Mouse (Mus musculus) heart, adult 8-10 months (tissue): ENCODE measurements around the gene Fam228a. TPM values are rescaled to one million over a fixed set of nuclear protein-coding genes. Genes with fewer than 3 reads are reported as not detected.
"Not testable (repeated sequence)": the region's sequence is repeated elsewhere in the genome, so short reads cannot be mapped to it uniquely, and the experiment has no call there.

Experiments
- DNase-seq: peaks from one replicate; pipeline ENCODE4 v3.0.0; 2022; ENCODE audit warnings: low spot score
- total RNA-seq, 4 experiments: library from RNA; stranded (reverse); gene quantifications; 2 replicates each; pipeline ENCODE4 v1.2.4; 2022

Fam228a gene
- total RNA-seq, 4 experiments from 2014 or later, result 0.11 to 0.50 (median 0.19) TPM

DNA sequence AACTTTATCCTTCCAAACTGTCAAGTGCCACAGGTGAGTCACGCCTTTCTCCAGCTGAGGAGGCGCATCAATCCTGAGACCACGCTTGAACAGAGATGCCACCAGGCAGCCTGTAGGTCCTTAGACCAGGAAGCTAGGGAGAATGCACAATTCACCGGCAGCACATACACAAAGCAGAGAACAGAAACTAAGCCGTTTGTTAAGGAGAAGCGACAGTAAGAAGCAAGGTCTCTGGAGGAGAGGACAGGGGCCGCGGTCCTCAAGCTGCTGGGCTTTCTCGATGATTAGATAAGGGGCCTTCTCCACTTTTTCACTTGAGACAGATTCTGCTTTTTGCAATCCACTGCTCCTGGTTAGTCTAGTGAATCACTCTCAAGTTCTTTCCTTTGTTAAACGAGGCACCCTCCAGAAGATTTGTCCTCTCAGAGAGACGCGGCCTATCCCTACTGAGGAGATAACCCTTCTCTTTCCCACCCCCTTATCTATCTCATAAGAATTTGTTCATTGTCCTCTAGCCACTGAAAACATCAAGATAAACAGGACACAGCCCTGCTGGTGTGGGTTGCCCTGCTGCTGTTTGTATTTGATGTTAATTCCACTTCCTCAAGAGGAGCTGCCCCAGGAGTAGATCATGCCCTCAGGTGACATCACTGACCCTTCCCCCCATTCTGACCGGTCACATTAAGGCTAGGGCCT is 19.0 kb downstream of the Fam228a start:
- no peak for DNase-seq

DNA sequence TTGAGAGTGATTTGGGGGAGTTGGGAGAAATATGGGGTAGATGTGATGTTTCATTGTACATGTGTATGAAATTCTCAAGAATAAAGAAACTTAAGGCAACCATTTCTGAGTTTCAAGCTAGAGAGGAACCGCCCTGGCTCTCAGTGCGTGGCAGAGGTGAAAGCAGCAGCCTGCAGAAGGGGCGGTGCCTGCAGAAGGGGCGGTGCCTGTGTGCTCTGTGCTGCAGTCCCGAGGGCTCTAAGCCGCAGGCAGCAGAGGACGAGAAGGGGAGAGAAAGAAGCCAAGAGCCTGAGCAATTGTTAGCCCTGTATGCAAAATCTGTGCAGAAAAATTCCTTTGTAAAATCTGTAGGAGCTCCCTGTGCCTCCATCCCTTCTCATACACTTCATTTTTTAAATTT is 20.8 kb downstream of the Fam228a start:
- DNase-seq, result no peak

DNA sequence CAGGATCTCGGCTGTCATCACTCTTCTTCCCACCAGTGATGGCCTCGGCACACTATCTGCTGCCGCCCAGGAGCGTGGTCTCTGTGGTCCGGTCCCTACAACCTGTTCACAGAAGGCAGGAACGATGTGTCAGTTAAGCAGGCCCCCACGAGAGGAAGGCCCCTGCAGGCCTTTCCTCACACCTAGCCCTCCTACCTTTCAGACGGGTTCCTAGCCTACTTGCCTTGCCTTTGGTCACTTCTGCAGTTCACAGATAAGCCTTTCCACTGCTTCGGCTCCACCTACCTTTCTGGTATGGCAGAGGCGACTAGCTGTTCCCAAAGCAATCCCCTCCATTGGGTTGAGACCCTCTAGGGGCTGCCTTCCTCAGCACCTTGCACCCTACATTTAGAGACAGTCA is 22.6 kb downstream of the Fam228a start:
- DNase-seq, result no peak

DNA sequence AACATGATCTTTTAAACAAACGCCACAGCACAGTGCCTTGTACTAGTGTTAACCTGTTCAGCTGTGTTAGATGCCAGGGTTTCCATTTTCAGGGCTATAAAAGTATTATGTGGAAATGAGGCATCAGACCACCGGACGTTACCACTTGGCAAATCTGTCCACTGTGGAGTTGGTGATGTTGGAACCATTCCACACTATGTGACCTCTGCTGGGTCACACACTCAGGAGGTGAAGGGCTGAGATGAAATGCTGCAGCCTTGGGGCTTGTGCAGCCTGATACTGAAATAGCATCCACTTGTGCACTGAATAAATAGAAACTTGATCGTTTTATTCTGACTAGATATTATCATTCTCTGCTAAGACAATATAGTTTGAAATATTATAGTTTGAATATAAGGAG is 24.9 kb downstream of the Fam228a start:
- DNase-seq, result no peak

DNA sequence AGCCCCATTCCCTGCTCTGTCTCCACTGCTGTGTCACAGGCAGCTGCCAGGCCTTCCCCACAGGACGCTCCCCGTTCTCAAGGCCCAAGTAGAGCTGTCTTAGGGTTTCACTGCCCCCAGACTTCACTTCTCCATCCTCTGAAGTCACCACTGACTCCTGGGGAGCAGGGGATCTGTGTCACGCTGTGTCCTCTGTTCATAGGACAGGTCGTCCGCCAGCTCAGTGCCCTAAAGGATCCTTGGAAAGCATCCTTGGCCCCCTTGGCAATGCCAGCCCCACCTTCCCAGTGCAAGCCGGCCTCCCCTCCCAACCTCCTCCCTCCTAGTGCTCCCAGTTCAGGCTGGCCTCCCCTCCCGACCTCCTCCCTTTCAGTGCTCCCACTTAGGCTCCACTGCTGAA is 28.3 kb downstream of the Fam228a start:
- DNase-seq, result no peak

DNA sequence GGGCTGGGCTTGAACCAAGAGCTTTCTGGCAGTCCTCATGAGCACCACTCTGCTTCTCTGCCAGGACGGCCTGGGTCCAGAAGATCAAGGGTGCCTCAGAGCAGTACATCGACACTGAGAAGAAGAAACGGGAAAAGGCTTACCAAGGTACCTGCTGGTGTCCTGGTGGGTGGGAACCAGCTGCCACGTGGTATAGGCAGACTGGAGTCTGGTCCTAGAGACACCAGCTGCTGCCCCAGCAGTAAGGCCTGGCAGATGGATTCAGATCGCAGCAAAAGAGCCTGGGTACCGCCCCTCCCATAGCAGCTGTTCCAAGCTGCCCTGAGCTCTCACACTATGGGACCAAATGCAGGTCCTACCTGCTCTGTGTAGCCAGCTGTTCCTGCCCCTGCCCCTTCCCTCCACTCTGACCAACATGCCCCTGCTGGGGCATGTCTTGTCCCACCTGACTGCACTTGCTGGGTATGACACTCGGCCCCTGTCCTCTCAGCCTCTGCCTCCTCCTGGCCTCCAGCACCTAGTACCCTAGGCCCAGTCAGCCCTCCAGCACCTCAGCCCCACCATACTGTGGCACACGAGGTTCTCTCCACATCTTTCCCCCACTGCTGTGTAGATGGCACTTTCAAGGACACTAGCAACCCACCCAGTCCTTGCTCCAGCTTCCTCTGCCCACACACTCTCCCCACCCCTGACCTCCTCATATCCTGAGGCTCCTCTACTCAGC is 29.2 kb downstream of the Fam228a start:
- DNase-seq, result no peak

DNA sequence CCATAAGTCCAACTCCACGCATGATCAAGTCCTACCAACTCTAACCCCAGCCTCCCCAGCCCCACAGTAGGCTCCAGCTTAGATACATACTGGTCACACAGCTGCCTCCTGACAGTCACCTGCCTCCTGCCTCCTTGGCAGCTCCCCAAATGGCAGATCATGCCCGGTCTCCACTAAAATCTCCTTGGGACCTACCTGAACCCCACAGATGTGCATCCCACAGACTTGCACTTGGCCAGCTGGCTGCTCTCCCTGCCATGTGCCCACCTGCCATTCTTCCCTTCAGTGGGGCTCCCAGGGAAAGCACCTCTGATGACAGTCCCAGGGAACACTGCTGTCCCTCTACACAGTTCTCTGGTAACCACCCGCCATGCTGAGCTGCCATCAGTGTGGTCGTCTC is 29.9 kb downstream of the Fam228a start:
- no peak for DNase-seq

DNA sequence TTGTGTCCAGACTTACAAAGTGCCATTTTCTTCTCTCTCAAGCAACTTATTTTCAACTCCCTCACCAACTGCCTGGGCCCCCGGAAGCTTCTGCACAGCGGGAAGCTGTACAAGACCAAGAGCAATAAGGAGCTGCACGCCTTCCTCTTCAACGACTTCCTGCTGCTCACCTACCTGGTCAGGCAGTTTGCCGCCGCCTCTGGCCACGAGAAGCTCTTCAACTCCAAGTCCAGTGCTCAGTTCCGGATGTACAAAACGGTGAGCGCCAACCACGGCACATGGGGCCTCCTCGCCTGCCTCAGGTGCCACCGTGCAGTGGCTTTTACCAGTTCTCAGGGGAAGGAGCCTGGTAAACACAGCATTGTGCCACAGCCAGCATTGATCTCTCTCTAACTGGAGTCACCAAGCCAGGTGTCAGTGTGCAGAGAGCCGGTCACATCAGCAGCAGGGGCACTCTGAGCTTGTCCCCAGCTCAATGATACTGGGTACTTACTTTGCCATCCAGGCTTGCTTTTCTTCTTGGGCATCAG is 30.7 kb downstream of the Fam228a start:
- no peak for DNase-seq

DNA sequence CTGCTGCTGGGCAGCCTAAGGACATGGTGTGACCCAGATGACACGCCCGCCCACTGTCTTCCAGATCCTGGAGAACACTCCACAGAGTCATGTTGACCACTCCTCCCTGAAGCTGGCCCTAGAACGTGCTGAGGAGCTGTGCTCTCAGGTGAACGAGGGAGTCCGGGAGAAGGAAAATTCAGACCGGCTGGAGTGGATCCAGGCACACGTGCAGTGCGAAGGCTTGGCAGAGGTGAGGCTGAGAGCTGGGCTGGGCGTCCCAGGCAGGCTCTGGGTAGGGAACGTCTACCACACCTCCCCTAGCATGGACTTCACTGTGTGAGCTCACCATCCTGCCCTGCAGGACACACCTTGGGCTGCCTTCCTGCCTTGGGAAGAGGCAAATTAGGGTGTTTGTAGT is 31.3 kb downstream of the Fam228a start:
- no peak for DNase-seq

DNA sequence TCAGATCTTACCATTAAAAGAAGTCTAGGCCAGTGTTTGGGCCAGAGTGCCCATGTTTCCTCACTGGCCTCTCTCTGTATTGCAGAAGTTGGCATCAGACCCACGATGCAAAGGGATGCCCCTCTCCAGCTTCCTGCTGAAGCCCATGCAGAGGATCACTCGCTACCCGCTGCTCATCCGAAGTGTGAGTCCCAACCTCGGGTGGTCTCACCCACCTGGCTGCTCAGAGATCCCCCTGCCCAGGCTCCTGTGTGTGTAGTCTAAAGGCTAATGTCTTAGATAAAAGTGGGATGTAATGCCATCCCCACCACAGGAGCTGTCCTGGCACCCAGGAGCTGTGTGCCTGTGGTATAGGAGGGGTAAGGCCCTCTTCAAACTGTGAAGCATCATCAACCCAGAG is 32.1 kb downstream of the Fam228a start:
- DNase-seq, result no peak

DNA sequence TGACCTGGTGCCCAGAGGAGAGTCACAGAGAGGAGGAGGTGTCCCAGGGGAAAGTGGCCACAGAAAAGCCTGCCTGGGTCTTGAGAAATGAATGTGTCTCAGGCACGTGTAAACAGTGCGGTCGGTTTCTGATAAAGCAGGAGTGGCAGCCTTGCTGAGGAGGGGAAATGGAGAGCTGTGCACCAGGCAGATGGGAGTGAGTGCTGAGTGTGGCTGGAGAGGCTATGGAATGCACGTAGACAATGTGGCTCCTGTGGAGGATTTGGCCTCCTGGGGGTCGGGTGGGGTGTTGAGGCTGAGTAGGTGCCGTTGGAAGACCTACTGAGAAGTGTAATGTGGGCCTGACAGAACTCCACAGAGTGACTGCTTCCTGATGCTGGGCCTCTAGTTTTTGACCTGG is 32.6 kb downstream of the Fam228a start:
- not testable (repeated sequence) for DNase-seq

DNA sequence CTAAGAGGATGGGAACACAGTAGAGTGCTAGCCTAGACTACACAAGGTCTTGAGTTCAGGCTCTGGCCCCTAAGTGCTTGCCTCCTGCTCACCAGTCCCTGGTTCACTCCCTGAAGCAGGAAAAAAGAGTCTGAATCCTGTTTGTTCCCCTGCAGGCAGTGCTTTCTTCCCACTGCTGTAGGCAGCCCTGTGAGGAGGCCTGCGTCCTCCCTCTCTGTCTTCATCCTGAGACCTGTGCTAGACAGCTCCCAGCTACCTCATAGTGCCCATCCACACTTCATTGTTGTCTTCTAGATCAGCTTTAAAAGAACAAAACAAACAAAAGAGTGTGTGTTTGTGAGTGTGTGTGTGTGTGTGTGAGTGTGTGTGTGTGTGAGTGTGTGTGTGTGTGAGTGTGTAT is 43.7 kb downstream of the Fam228a start:
- no peak for DNase-seq

DNA sequence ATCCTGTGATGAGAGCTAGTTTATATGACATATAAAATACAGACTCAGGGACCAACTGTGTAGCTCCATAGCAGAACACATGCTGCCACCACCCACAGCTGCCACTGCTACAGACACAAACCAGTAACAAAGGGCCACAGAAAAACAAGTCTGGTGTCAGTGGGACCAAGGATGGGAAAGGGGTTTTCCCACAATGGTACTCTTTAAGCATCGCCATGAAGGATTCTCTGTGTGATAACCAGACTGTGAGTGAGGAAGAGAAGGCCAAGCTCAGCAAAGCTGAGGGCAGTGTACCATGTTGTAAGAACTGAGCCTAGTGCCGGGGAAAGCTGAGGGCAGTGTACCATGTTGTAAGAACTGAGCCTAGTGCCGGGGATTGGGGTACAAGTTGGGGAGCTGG is 47.0 kb downstream of the Fam228a start:
- no peak for DNase-seq

DNA sequence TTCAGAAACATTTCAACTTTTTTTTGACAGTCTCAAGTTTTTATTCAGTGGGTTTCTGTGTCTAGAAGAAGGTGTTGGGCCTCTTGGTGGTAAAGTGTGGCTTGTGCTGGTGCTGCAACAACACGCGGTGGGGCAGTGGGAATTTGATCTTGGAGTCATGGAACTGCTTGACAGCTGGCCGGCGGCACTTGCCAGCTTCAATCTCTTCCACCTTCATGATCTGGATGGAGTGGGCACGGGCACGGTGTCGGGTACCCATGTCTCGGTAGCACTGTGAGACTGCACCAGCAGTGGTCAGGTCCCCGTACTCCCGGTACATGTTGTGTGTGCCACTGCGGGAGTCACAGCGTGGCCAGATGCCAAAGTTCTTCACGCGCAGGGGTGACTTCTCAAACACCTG is 48.9 kb downstream of the Fam228a start:
- no peak for DNase-seq

DNA sequence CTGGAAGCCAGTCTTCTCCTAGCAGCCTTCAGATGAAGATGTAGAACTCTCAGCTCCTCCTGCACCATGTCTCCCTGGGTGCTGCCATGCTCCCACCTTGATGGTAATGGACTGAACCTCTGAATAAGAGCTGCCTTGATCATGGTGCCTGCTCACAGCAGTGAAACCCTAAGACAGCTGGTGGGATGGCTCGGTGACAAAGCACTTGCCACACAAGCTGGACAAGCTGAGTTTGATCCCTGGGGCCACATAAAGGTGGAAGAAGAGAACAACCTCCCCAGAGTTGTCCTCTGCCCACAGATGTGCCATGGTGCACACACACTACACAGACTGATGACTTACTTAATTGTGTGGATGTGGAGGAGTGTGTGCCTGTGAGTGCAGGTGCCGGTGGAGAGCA is 49.8 kb downstream of the Fam228a start:
- DNase-seq, result no peak

DNA sequence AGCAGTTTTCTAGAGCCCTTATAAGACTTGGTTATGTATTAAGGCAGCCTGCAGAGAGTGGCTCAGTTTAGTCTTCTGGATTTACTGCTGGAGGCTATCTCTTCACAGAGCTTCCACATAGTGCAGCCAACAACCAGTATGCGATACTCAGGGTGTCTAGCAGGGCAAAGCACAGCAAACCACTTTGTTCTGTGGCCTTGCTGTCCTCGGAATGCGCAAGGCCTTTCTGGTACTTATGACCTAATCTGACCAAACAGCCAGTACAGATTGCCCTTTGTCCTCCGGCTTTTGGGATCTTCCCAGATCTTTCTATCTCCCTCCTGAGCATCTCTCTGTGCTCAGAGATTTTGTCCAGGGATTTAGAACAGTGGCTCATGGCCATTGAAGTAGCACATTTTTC is 52.8 kb downstream of the Fam228a start:
- DNase-seq, result no peak

DNA sequence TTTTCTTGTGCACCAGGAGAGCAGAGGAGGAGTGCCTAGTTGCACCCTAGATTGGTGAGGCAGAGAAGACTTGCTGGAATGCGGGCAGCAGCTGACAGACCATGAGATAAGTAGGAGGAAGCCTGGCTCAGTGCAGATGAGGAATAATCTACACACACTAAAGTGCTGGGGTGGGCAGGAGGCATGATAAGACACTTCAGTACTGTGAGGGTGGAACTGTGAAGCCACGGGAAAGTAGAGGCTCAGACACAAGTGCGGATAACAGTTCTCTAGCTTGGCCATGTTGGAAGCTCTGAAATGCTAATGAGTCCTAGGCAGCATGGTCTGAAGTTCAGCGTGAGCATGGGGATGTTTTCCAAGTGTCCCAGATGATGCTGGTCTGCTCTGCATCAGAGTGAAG is 58.3 kb downstream of the Fam228a start:
- DNase-seq, result no peak

DNA sequence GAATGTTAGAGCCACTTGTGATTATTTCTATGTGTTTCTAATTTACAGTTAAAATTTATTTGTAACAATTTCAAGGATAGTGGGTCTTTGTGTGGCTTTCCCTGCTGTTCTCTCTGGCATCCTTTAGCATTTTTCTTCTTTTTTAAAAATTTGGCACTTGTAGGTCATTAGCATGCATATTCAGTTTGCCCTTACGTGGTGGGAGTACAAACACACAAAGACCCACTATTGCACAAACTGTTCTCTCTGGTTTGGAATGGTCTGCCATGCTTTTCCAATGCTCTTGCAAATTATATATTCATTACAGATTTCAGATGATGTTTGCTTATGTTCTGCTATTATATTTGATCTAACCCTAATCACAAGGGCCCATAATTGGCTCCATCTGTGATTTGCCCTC is 61.9 kb downstream of the Fam228a start:
- no peak for DNase-seq

DNA sequence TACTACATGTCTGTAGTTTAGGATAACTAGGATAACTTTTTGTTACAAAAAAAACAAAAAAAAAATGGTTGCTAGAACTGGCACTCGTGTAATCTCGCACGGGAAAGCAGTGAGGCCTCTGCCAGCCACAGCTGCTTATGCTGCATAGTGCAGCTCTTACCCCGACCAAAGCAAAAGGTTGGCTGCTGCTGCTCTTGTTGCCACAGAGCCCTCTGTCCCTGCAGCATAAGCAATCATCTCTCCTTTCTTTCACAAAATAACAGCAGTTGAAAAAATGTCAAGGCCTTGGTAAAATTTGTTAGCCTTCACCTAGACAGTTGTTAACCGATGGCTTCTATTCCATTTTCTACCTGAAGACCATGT is 72.6 kb downstream of the Fam228a start:
- DNase-seq, result no peak

DNA sequence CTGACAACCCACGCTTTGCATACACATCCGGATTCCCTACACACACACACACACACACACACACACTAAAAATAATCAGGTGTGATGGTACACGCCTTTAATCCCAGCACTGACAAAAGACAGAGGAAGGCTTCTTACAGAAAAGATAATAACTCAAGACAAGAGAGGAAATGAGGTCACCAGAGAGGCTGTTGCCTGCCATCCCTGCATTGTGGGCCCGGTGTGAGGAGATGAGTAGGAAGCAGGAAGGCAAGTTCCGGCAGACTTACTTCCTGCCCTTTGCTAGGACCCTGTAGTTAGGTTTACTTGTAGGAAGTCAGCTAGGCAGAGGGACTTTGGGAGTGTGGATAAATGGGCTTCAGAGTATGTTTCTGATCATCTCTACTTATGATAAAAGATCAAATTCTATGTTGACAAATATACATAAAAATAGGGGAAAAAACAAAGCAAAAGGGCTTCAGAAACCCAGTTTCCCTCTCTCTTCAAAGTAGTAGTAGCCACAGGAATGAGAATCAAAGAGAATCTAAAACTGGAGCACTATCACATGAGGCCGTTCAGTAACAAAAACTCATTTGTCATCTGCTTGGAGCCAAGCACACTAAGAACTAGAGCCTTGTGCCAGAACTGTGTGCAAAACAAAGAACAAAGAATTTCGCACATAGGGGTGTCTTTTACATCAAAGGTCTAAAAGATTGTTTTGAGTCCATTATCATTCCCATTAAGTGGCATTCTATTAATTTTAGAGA is 73.1 kb downstream of the Fam228a start:
- DNase-seq, result no peak
